Mouse (Mus musculus) olfactory bulb, adult 2 months (tissue): ENCODE data around the gene B3galnt1.

Experiments
- CTCF ChIP-seq: fragments of 200-500 bp; IDR thresholded peaks from 2 replicates; pipeline ENCODE4 v1.5.1; 2012; ENCODE audit warnings: low read depth, mild to moderate bottlenecking, low read length, moderate library complexity; ENCODE audit not compliant: insufficient read depth
- POLR2A ChIP-seq: fragments of 200-500 bp; IDR thresholded peaks from 2 replicates; pipeline ENCODE4 v1.6.1; 2012; ENCODE audit warnings: mild to moderate bottlenecking, low read depth, low read length, moderate library complexity; ENCODE audit not compliant: insufficient read depth

DNA sequence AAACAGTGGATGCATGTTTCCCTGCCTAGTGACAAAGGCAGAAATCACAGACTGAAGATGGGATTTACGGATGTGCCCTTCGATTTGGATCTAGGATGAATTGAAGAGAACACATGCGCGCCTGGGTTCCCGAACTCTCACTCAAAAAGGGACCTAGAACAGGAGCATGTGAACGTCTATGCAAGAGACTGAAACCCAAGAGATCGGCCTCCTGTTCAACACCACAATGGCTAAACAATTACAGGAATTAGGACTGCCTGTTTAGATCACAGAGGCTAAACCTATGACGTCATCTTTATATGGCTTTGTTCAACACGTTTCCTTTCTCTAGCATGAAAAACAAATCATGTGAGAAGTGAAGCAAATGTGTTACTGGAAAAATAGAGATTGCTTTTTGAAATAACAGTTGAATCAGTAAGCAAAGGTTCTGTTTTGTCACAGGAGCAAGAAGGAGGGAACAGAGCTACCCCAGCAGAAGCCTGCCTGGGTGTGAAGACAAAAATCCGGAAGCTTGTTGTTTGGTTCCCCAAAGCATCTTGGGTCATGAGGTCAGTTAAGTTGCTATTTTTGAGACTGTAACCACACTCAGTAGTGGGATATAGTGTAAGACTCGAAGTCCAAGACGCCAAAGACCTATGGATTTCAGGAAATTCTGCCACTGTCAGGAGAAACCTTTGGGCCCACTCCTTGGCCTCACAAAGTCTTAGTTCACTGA, 35.1 kb upstream of the B3galnt1 start:
- TF ChIP-seq POLR2A (no peak), CTCF (no peak)
